Mouse (Mus musculus) olfactory bulb, adult 2 months (tissue): ENCODE results near the gene Nes. TPM values are rescaled to one million over a fixed set of nuclear protein-coding genes. Genes with fewer than 3 reads are reported as not detected.

Experiments used
- H3K27ac ChIP-seq: fragments of 200-500 bp; 2 replicates; pipeline ENCODE4 v1.5.1; 2012; ENCODE audit warnings: low read depth, low read length; ENCODE audit not compliant: insufficient read depth
- H3K4me1 ChIP-seq: fragments of 200-500 bp; 2 replicates; pipeline ENCODE4 v1.6.1; 2012; ENCODE audit warnings: low read length; ENCODE audit not compliant: control insufficient read depth, insufficient read depth
- H3K4me3 ChIP-seq: fragments of 200-500 bp; 2 replicates; pipeline ENCODE4 v1.5.1; 2012; ENCODE audit warnings: mild to moderate bottlenecking, low read depth, low read length, moderate library complexity; ENCODE audit not compliant: insufficient read depth
- CTCF ChIP-seq: fragments of 200-500 bp; IDR thresholded peaks from 2 replicates; pipeline ENCODE4 v1.5.1; 2012; ENCODE audit warnings: low read depth, mild to moderate bottlenecking, low read length, moderate library complexity; ENCODE audit not compliant: insufficient read depth
- POLR2A ChIP-seq: fragments of 200-500 bp; IDR thresholded peaks from 2 replicates; pipeline ENCODE4 v1.6.1; 2012; ENCODE audit warnings: mild to moderate bottlenecking, low read depth, low read length, moderate library complexity; ENCODE audit not compliant: insufficient read depth
- WGBS: fragments of 180-500 bp; shearing (Covaris S2); methylation state at CpG from one replicate; pipeline ENCODE4 v1.1.7; 2018; 5-methylcytosine and 5-hydroxymethylcytosine counted together
- polyA plus RNA-seq: library from polyadenylated mRNA; stranded (reverse); fragments of >200 nt; gene quantifications from 2 replicates; pipeline ENCODE4 v1.2.4, GENCODE M21; 2012; ENCODE audit warnings: low replicate concordance; ENCODE audit not compliant: missing spikeins, insufficient read depth, insufficient read length

Nes gene
- polyA plus RNA-seq, 1 experiment, result not detected

GRCm38 (mm10) chr3:87979493-87979892 lies 8.6 kb downstream of the Nes start:
- Histone ChIP-seq H3K27ac (no peak overlapping the region), H3K4me3 (no peak overlapping the region), H3K4me1 (peaks cover 29% of the 10 kb centered on the region)
- TF ChIP-seq POLR2A (no peak), CTCF (no peak)
- WGBS, result 91% methylated on average over 5 of the region's 5 CpGs

DNA sequence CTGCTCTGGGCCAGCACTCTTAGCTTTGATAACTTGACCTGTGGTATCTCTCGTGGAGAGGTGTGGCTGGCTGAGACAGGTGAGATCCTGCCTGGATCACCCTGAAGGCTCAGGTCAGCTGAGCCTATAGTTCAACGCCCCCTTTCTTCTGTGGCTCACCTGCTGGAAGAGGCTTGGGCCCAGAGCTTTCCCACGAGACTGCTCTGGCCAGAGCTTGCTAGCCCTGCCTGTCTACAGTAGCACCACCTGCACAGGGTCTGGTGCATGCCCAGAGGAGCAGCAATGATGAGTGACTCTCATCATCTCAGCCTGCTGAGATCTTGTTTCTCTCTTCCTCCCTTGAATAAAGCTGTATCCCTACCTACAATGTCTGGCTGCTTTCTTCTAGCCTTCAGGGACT lies 9.2 kb downstream of the Nes start:
- WGBS, result 77% methylated on average over 3 of the region's 3 CpGs
- peaks cover 27% of the 10 kb centered on the region for H3K4me1 ChIP-seq
- no peak overlapping the region for H3K4me3 ChIP-seq
- TF ChIP-seq POLR2A (no peak), CTCF (no peak)
- no peak overlapping the region for H3K27ac ChIP-seq

DNA sequence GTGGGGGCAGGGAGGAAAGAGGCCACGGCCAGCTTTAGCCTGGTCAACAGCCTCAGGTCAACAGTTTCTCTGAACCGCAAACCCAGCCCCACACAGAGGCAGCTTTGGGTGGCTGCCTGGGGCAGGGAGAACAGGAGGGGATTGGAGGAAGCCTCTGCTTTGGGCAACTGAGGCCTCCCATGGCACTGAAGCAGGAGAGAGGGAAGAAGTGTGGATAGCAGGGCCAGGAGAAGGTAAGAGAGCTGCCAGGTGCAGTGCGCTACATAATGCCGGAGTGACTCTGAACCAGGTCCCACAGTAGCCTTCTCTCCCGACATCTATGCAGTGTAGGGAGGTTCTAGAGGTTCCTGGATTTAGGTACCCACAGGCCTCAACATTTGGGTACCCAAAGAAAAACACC lies 9.8 kb downstream of the Nes start:
- H3K4me1 ChIP-seq, result peaks cover 33% of the 10 kb centered on the region
- H3K4me3 ChIP-seq, result no peak overlapping the region
- WGBS, result 84% methylated on average over 5 of the region's 5 CpGs
- no peak overlapping the region for H3K27ac ChIP-seq
- TF ChIP-seq POLR2A (no peak), CTCF (no peak)

GRCm38 (mm10) chr3:87981214-87981760 lies 10.4 kb downstream of the Nes start:
- H3K4me1 ChIP-seq, result peaks cover 39% of the 10 kb centered on the region
- H3K27ac ChIP-seq, result no peak overlapping the region
- H3K4me3 ChIP-seq, result no peak overlapping the region
- WGBS, result 80% methylated on average over 6 of the region's 6 CpGs
- TF ChIP-seq CTCF, result no peak
- no peak for TF ChIP-seq POLR2A

- H3K27ac ChIP-seq, result no peak overlapping the region
- H3K4me3 ChIP-seq, result no peak overlapping the region
- WGBS, result 58% methylated on average over 12 of the region's 12 CpGs
- H3K4me1 ChIP-seq, result peaks cover 47% of the 10 kb centered on the region
- TF ChIP-seq POLR2A, result no peak
Observed at GRCm38 (mm10) chr3:87981894-87982835, 11.3 kb downstream of the Nes start.

- TF ChIP-seq POLR2A, result no peak
- no peak for TF ChIP-seq CTCF
- no peak overlapping the region for H3K27ac ChIP-seq
- 44% methylated on average over 13 of the region's 13 CpGs for WGBS
- peaks cover 52% of the 10 kb centered on the region for H3K4me1 ChIP-seq
- no peak overlapping the region for H3K4me3 ChIP-seq
Observed at GRCm38 (mm10) chr3:87982836-87983601, 12.1 kb downstream of the Nes start.

GRCm38 (mm10) chr3:87983627-87984026 lies 12.7 kb downstream of the Nes start:
- TF ChIP-seq POLR2A, result no peak
- TF ChIP-seq CTCF, result no peak
- Histone ChIP-seq H3K4me1 (peaks cover 55% of the 10 kb centered on the region), H3K4me3 (no peak overlapping the region), H3K27ac (no peak overlapping the region)
- WGBS, result 83% methylated on average over 6 of the region's 6 CpGs

DNA sequence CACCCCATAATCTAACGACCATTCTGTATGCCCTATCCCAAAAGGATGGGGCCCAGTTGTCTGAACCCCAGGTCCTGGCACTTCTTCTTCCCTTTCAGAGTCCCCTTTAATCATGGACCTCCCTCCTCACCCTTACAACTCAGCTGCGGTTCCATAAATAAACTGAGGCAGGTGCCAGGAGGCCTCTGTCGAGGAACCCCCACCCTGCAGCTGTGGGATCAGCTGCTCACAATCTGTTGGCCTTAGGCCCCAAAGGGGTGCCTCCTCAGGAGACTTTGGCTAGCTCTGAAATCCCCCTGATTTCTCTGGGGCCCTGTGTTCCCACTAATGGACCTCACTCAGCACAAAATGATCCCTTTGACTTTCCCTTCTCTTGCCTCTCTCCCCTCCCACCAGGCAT lies 13.2 kb downstream of the Nes start:
- peaks cover 55% of the 10 kb centered on the region for H3K4me1 ChIP-seq
- no peak overlapping the region for H3K27ac ChIP-seq
- H3K4me3 ChIP-seq, result no peak overlapping the region
- WGBS, result 51% methylated on average over 3 of the region's 3 CpGs
- TF ChIP-seq CTCF, result no peak
- no peak for TF ChIP-seq POLR2A
